Mouse (Mus musculus): ENCODE measurements around the gene Llgl1. TPM values are rescaled to one million over a fixed set of nuclear protein-coding genes. Genes with fewer than 3 reads are reported as not detected.

The Llgl1 gene
- polyA plus RNA-seq, 1 experiment, result 68.2 TPM

GRCm38 (mm10) chr11:60735191-60735590 lies 35.7 kb downstream of the Llgl1 start:
- no peak for DNase-seq
- TF ChIP-seq CTCF (IDR thresholded peaks at IDR 0.05; ENCODE audit: insufficient read depth, low read length) (no peak), POLR2A (IDR thresholded peaks at IDR 0.05; ENCODE audit: borderline replicate concordance, extremely low read depth, low read depth, low read length) (no peak)
- Histone ChIP-seq H3K4me1 (ENCODE audit: control insufficient read depth, insufficient read depth, low read length) (no peaks in the 10 kb centered on the region), H3K4me3 (replicated peaks; ENCODE audit: extremely low read depth, low read depth, low read length) (no peak overlapping the region)
- WGBS, result 69% methylated on average over 5 of the region's 5 CpGs

GRCm38 (mm10) chr11:60736491-60736890 lies 37.0 kb downstream of the Llgl1 start:
- H3K4me3 ChIP-seq (replicated peaks; ENCODE audit: extremely low read depth, low read depth, low read length), result no peak overlapping the region
- no peaks in the 10 kb centered on the region for H3K4me1 ChIP-seq (ENCODE audit: control insufficient read depth, insufficient read depth, low read length)
- TF ChIP-seq CTCF (IDR thresholded peaks at IDR 0.05; ENCODE audit: insufficient read depth, low read length) (no peak), POLR2A (IDR thresholded peaks at IDR 0.05; ENCODE audit: borderline replicate concordance, extremely low read depth, low read depth, low read length) (no peak)
- WGBS, result 78% methylated on average over 3 of the region's 3 CpGs
- DNase-seq, result no peak

- DNase-seq, result no peak
- no peak overlapping the region for H3K4me3 ChIP-seq (replicated peaks; ENCODE audit: extremely low read depth, low read depth, low read length)
- no peaks in the 10 kb centered on the region for H3K4me1 ChIP-seq (ENCODE audit: control insufficient read depth, insufficient read depth, low read length)
- TF ChIP-seq POLR2A (IDR thresholded peaks at IDR 0.05; ENCODE audit: borderline replicate concordance, extremely low read depth, low read depth, low read length) (no peak), CTCF (IDR thresholded peaks at IDR 0.05; ENCODE audit: insufficient read depth, low read length) (no peak)
Observed at GRCm38 (mm10) chr11:60737450-60737849, 37.9 kb downstream of the Llgl1 start.

GRCm38 (mm10) chr11:60740321-60740720 lies 40.8 kb downstream of the Llgl1 start:
- TF ChIP-seq POLR2A (IDR thresholded peaks at IDR 0.05; ENCODE audit: borderline replicate concordance, extremely low read depth, low read depth, low read length) (no peak), CTCF (IDR thresholded peaks at IDR 0.05; ENCODE audit: insufficient read depth, low read length) (no peak)
- no peak overlapping the region for H3K4me3 ChIP-seq (replicated peaks; ENCODE audit: extremely low read depth, low read depth, low read length)
- DNase-seq, result no peak
- no peaks in the 10 kb centered on the region for H3K4me1 ChIP-seq (ENCODE audit: control insufficient read depth, insufficient read depth, low read length)
- 81% methylated on average over 3 of the region's 3 CpGs for WGBS

GRCm38 (mm10) chr11:60755570-60755969 lies 56.0 kb downstream of the Llgl1 start:
- Histone ChIP-seq H3K4me3 (replicated peaks; ENCODE audit: extremely low read depth, low read depth, low read length) (no peak overlapping the region), H3K4me1 (ENCODE audit: control insufficient read depth, insufficient read depth, low read length) (no peaks in the 10 kb centered on the region)
- TF ChIP-seq POLR2A (IDR thresholded peaks at IDR 0.05; ENCODE audit: borderline replicate concordance, extremely low read depth, low read depth, low read length), result no peak
- no peak for TF ChIP-seq CTCF (IDR thresholded peaks at IDR 0.05; ENCODE audit: insufficient read depth, low read length)
- DNase-seq, result no peak
- 88% methylated on average over 7 of the region's 7 CpGs for WGBS

GRCm38 (mm10) chr11:60761681-60762080 lies 62.2 kb downstream of the Llgl1 start:
- Histone ChIP-seq H3K4me3 (replicated peaks; ENCODE audit: extremely low read depth, low read depth, low read length) (no peak overlapping the region), H3K4me1 (ENCODE audit: control insufficient read depth, insufficient read depth, low read length) (no peaks in the 10 kb centered on the region)
- TF ChIP-seq POLR2A (IDR thresholded peaks at IDR 0.05; ENCODE audit: borderline replicate concordance, extremely low read depth, low read depth, low read length), result no peak
- no peak for TF ChIP-seq CTCF (IDR thresholded peaks at IDR 0.05; ENCODE audit: insufficient read depth, low read length)
- no peak for DNase-seq
- 81% methylated on average over 3 of the region's 3 CpGs for WGBS

Other genes with a start within 250 kb of the Llgl1 start
- 31.7 and 40.3 TPM in 2 replicates for gene Drg2, start 245.1 kb upstream of the Llgl1 start, polyA plus RNA-seq (2012; rRNA removed)
- gene Myo15, start 230.4 kb upstream of the Llgl1 start, polyA plus RNA-seq (2012; rRNA removed), result 0.43 and 0.45 TPM in 2 replicates
- gene Alkbh5, start 163.3 kb upstream of the Llgl1 start, polyA plus RNA-seq (2012; rRNA removed), result 28.0 and 28.3 TPM in 2 replicates
- 236 and 264 TPM in 2 replicates for gene Flii, start 27.5 kb downstream of the Llgl1 start, polyA plus RNA-seq (2012; rRNA removed)
- gene Mief2, start 28.7 kb downstream of the Llgl1 start, polyA plus RNA-seq (2012; rRNA removed), result 22.3 and 25.4 TPM in 2 replicates
- gene Top3a, start 77.6 kb downstream of the Llgl1 start, polyA plus RNA-seq (2012; rRNA removed), result 6.1 and 6.9 TPM in 2 replicates
- gene Smcr8, start 77.8 kb downstream of the Llgl1 start, polyA plus RNA-seq (2012; rRNA removed), result 9.4 and 11.5 TPM in 2 replicates
- 8.1 and 10.6 TPM in 2 replicates for gene Shmt1, start 112.0 kb downstream of the Llgl1 start, polyA plus RNA-seq (2012; rRNA removed)
- 10.8 and 14.3 TPM in 2 replicates for gene Dhrs7b, start 130.9 kb downstream of the Llgl1 start, polyA plus RNA-seq (2012; rRNA removed)
- 46.6 and 63.4 TPM in 2 replicates for gene Tmem11, start 179.5 kb downstream of the Llgl1 start, polyA plus RNA-seq (2012; rRNA removed)
- gene Natd1, start 215.0 kb downstream of the Llgl1 start, polyA plus RNA-seq (2012; rRNA removed), result 29.2 and 34.4 TPM in 2 replicates
- gene Map2k3, start 232.3 kb downstream of the Llgl1 start, polyA plus RNA-seq (2012; rRNA removed), result 29.4 and 48.0 TPM in 2 replicates